Mouse (Mus musculus): ENCODE results near the gene Rpl3.

DNA sequence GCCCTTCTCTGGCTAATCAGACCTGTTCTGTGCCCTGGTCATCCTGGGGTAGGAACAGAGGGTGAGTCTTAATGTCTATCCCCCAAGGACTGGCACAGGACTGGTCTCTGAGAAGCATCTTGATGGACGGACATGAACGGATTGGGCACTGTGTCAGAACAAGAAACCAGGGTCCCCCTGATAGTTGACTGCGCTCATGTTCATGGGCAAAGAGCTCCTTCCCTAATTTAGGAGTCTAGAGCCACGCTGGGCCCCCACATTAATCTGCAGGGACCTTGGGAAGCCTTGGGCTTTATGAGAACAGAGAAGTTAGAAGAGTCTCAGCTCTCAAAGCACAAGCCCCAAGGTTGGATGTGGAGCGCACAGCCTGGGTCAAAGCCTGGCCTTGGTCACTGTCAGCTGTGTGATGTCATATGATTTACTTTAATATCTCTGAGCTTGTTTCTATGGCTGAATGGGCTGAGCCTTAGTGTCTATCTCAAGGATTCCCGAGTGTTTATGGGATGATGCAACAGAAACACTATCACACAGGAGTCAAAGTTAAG, 56.3 kb downstream of the Rpl3 start:
- TF ChIP-seq CTCF (IDR thresholded peaks at IDR 0.05; ENCODE audit: extremely low read depth, insufficient read depth, low read length) (no peak), POLR2A (IDR thresholded peaks at IDR 0.05; ENCODE audit: extremely low read depth, insufficient read depth, low read length) (no peak)
